In the genomic region with DNA sequence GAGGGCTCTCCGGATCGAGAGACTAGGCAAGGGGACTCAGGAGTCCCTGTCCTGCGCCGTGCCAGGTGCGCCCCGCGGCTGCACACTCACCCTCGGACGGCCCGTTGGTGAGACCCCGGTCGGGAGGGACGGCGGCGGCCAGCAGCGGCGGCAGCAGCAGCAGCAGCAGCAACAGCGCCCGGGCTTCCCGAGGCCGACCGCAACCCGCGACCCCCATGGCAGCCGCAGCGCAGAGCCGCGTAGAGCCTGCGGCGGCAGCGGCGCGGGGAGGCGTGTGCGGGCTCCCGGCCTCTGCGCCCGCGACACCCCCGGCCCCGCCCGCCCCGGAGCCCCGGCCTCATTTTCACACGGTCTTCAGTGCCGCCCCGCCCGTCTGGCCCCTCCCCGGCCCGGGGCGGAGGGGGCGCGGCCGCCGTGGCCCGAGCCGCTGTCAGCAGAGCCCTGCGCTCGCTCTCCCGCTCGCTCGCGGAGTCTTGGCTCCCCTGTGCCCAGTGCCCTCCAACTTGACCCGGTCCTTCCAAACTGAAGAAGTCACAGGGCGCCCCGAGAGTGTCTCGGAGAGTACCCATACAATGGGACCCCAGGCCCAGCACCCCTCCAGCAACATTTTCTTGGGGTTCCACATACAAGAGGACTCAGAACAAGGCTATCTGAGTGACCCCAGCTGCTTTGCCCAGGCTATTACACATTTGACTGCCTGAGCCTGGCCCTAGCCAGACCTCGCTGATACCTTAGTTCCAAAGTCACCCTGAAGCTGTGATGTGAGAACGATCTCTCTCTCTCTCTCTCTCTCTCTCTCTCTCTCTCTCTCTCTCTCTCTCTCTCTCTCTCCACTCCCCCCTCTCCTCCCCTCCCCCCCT, we compare ENCODE assay signal across 8 mouse cellular contexts. TPM values are rescaled to one million over a fixed set of nuclear protein-coding genes. Genes with fewer than 3 reads are reported as not detected.
DNase-seq lines count a peak whose midpoint lies in the region; ATAC-seq and TF ChIP-seq lines count a peak whose summit lies in the region.

A gene (minus strand): TSS at position 310 of the 860 bp plus-strand sequence.

- no peaks in the 10 kb centered on the region for H3K36me3 ChIP-seq in forebrain, postnatal 0 days (ENCODE audit: insufficient read depth)
- H3K36me3 ChIP-seq in intestine, postnatal 0 days (ENCODE audit: control insufficient read depth, insufficient read depth) = no peaks in the 10 kb centered on the region

- no peak within 1 kb of the TSS for H3K27ac ChIP-seq in forebrain, postnatal 0 days (ENCODE audit: low read depth, low read length)
- no peak within 1 kb of the TSS for H3K27ac ChIP-seq in intestine, postnatal 0 days (ENCODE audit: low read depth, low read length)

- H3K9me3 ChIP-seq in forebrain, postnatal 0 days (ENCODE audit: low read length) = no peaks in the 10 kb centered on the region
- no peaks in the 10 kb centered on the region for H3K9me3 ChIP-seq in intestine, postnatal 0 days (ENCODE audit: control insufficient read depth)

- WGBS in forebrain, postnatal 0 days = 3% methylated on average over 52 of the region's 69 CpGs
- WGBS in intestine, postnatal 0 days = 3% methylated on average over 35 of the region's 69 CpGs

- ATAC-seq in forebrain, postnatal 0 days = peak; percentile 73
- ATAC-seq in intestine, postnatal 0 days = peak; percentile 68; the same call in 1 of the 2 replicates

- peaks cover 20% of the 10 kb centered on the region for H3K27me3 ChIP-seq in forebrain, postnatal 0 days (ENCODE audit: insufficient read depth, low read length)
- H3K27me3 ChIP-seq in intestine, postnatal 0 days (replicated peaks; ENCODE audit: control insufficient read depth, insufficient read depth, low read length) = peaks cover 19% of the 10 kb centered on the region

- H3K4me2 ChIP-seq in forebrain, postnatal 0 days (ENCODE audit: low read depth) = peak within 1 kb of the TSS; percentile 99
- peak within 1 kb of the TSS; percentile 96 for H3K4me2 ChIP-seq in intestine, postnatal 0 days (replicated peaks; ENCODE audit: low read depth)

- no peaks in the 10 kb centered on the region; the same call in 1 of the 2 replicates for H3K4me1 ChIP-seq in forebrain, postnatal 0 days (ENCODE audit: insufficient read depth)
- no peaks in the 10 kb centered on the region for H3K4me1 ChIP-seq in intestine, postnatal 0 days (replicated peaks; ENCODE audit: control insufficient read depth, insufficient read depth, low read length)

- TF ChIP-seq CTCF in forebrain, postnatal 0 days (IDR thresholded peaks at IDR 0.05; ENCODE audit: low read depth) = no peak
- TF ChIP-seq CTCF in intestine, postnatal 0 days (IDR thresholded peaks at IDR 0.05; ENCODE audit: low read depth) = no peak

- peak within 1 kb of the TSS; percentile 55 for H3K9ac ChIP-seq in forebrain, postnatal 0 days
- H3K9ac ChIP-seq in intestine, postnatal 0 days (ENCODE audit: low read depth, low read length) = peak within 1 kb of the TSS; percentile 51

- H3K4me3 ChIP-seq in forebrain, postnatal 0 days (ENCODE audit: low read depth, low read length) = peak within 1 kb of the TSS; percentile 53
- peak within 1 kb of the TSS; percentile 56 for H3K4me3 ChIP-seq in intestine, postnatal 0 days (ENCODE audit: low read depth, low read length)

- peak; percentile 33 to 69 for DNase-seq in adrenal gland, adult (ENCODE audit: inconsistent age in 2 of 2, low spot score in 1 of 2)
- no peak for DNase-seq in adrenal gland, adult 8-10 months
- peak; percentile 21 to 41 for DNase-seq in adrenal gland, adult 18-20 months (ENCODE audit: low spot score in 2 of 2)
- peak; percentile 38 for DNase-seq in forebrain, postnatal 0 days
- DNase-seq in lung, postnatal 36 days = peak; percentile 33
- DNase-seq in testis, postnatal 10 days (ENCODE audit: low spot score) = peak; percentile 56
- DNase-seq in thymus, adult 18-20 months = no peak

RNA-seq across cellular contexts. Expression of the gene that starts here (rescaled TPM):
- 1 to 10 TPM in 3 of 4 experiments, under 1 TPM in 1; 0.49 to 1.2 (median 1.1) TPM for total RNA-seq in adrenal gland, adult 8-10 months (2022)
- under 1 TPM in 1 of 2 experiments, not detected in 1; 0.32 TPM for total RNA-seq in adrenal gland, adult 18-20 months (2021)
- 1.8 TPM in 2 replicates for total RNA-seq in forebrain, postnatal 0 days (2014; rRNA removed)
- 0.78 and 1.6 TPM in 2 replicates for polyA plus RNA-seq in forebrain, postnatal 0 days (2015; fragmentation: Nextera tagmentation; extraction: Ambion mirVana)
- polyA plus RNA-seq in intestine, postnatal 0 days (2015; fragmentation: Nextera tagmentation; extraction: Ambion mirVana) = 2.6 and 3.2 TPM in 2 replicates

Comparison
In these comparisons a context has a peak if more than half of its experiments do, and no peak if none do; other contexts are left out.
1. DNase-seq: peak in adrenal gland, adult (2 of 2), forebrain, postnatal 0 days (single experiment), lung, postnatal 36 days (single experiment) and testis, postnatal 10 days (single experiment); none in adrenal gland, adult 8-10 months (single experiment) and thymus, adult 18-20 months (0 of 2).
2. Peak in DNase-seq in adrenal gland, adult 18-20 months; RNA of the gene not detected or under 1 TPM.